Mouse (Mus musculus): ENCODE results near the gene Hhat.

Hhat gene

GRCm38 (mm10) chr1:192503651-192504050, 267.4 kb downstream of the Hhat start:
- no peak for DNase-seq (ENCODE audit: extremely low read depth, insufficient read length, low spot score)

DNA sequence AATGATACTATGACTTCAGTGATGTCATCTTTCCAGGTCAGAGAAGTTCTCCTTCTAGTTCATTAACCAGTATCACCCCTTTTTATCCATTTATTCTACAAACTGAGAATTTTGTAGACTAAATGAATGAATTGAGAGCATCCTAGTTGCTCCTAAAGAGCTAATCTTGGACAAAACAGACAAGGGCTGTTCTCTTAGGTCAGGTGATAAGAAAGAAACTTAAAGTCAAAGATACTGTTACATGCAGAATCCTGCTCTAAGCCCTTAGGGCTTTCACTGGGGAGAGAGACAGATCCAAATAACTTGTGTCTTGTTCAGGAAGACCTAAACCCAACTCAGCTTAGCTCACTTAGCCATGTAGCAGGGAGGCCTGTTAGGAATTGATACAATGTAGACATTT, 268.2 kb downstream of the Hhat start:
- no peak for DNase-seq (ENCODE audit: extremely low read depth, insufficient read length, low spot score)

DNA sequence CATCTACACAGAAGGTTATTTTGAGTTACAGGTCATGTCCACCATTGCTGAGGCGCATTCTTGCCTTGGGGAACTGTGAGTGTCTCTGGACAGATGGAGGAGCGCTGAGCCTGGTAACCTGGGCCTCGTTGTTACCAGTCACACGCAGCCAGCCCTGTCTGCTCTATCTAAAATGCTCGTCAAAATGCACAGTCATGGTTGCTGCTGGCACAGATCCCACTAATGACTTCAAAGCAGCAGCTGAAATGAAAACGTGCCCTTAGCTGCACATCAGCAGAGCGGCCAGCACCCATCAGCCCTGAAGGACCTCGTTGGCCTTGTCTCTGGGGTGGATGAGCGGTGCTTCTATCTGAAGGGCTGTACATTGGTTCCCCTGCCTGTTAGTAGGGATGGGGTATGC, 269.0 kb downstream of the Hhat start:
- DNase-seq (ENCODE audit: extremely low read depth, insufficient read length, low spot score) = no peak

DNA sequence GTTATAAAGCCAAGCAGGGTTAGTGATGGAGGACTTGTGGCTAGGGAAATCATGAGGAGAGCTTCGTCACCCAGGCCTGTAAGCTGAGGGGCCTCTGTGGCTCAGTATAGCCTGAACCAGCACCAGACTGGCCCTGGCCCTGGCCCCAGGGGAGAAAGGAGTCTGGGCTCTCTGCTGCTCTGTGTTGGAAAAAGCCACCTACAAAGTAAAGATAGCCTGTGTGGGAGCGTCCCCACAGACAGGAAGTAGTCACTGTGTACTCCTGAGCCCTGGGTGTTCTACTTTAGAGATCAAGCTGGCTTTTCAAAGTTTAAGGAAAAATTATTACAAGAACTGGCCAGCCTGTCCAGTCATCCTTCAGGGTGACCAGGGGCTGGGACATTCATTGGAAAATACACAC, 273.5 kb downstream of the Hhat start:
- DNase-seq (ENCODE audit: extremely low read depth, insufficient read length, low spot score) = no peak

DNA sequence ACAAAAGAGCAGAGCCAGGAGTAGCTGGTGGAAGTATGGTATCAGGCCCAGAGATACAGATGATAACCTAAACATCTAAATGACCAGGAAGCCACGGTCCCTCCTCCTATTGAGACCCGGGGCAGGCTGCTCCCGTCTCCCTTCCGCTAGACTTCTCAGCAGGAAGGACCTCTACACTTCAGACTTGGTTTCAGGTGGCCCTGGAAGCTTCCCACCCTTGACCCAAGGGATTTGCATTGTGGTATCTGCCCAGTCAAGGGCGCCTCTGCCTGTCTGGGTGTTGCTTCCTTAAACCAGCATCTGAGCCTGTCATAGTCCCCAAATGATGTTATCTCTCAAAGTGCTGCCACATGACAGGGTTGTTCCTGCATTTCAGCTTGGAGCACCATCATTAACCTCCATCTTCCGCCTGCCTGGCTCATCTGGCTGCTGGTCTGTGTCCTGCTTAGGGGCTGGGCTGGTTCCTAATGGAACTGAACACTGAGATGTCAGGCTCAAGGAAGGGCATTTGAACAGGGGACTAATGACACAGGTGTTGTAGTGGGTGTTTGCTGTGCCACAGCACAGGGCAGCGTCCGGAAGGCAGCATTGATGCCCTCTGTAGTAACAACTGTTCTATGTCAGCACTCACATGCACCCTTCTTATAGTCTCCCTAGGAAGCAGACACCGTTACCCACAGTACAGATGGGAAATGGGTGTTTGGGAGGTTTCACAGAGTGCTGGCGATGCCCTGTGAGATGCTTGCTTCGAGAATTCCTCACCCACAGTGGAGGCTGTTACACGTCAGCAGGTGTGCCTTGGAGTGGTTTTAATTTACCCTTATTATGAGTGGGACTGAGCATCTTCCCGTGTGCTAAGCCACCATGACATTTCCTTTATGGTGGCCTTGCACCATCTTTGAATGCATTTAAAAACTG, 280.9 kb downstream of the Hhat start:
- DNase-seq (ENCODE audit: extremely low read depth, insufficient read length, low spot score) = no peak

- no peak for DNase-seq (ENCODE audit: extremely low read depth, insufficient read length, low spot score)
Observed at GRCm38 (mm10) chr1:192487571-192487970, 283.5 kb downstream of the Hhat start.

GRCm38 (mm10) chr1:192485030-192485429, 286.0 kb downstream of the Hhat start:
- DNase-seq (ENCODE audit: extremely low read depth, insufficient read length, low spot score) = no peak

DNA sequence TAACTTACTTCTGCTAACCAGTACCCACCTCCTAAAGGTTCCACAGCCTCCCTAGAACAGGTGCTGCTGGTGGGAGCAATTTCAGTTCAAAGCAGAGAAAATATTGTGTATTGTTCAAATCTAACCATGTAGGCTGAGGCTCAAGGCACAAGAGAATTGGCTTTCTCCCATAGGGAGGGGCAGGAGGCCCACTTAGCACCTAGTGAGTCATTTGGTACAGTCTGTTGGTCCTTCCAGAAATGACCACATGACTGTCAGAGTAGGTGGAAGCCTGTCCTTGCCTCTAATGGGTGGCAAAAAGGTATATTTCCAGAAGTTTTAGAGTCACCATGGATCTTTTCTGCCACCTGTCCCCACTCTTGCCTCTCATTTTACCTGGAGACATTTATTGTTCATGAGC, 289.6 kb downstream of the Hhat start:
- DNase-seq (ENCODE audit: extremely low read depth, insufficient read length, low spot score) = no peak

- DNase-seq (ENCODE audit: extremely low read depth, insufficient read length, low spot score) = no peak
Observed at GRCm38 (mm10) chr1:192480072-192480784, 290.8 kb downstream of the Hhat start.

- DNase-seq (ENCODE audit: extremely low read depth, insufficient read length, low spot score) = no peak
Observed at GRCm38 (mm10) chr1:192478176-192478575, 292.8 kb downstream of the Hhat start.

DNA sequence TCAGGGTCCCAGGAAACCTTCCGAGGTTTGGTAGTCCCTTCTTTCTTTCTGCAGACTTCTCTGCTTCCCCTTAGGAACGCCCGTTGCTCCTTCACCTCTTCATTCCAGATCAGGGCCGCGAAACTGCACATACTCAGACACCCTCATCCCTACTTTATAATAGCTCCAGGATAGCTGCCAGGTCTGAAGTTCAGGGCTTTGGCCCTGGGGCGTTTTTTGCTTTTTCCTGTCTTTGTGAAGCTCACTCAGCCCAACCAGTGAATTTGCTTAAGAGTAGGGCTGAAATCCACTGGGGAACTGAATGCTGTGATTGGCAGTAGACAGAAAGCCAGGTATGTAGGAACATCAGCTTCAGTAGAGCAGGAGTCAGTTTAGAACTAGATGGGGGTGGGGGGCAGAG, 293.5 kb downstream of the Hhat start:
- DNase-seq (ENCODE audit: extremely low read depth, insufficient read length, low spot score) = no peak

- no peak for DNase-seq (ENCODE audit: extremely low read depth, insufficient read length, low spot score)
Observed at GRCm38 (mm10) chr1:192476704-192477103, 294.3 kb downstream of the Hhat start.

DNA sequence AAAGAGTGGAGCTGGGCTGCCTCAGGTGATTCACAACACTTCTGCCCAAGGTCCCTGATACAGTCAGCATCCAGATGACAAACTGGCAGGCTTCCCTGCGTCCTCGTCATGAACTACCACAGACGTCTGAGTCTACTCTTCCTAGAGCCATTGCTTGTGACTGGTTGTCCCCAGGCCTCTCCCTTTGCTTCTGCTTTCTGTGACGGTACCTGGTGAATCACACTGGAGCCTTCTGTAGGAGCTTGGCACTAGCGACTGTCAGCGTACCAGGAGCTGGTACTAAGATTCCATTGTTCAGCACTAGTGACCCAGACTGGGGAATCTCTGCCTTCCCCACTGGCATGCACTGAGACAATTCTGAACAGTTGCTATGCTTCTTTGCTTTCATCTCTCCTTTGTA, 297.9 kb downstream of the Hhat start:
- DNase-seq (ENCODE audit: extremely low read depth, insufficient read length, low spot score) = no peak

GRCm38 (mm10) chr1:192472366-192472765, 298.7 kb downstream of the Hhat start:
- DNase-seq (ENCODE audit: extremely low read depth, insufficient read length, low spot score) = no peak

DNA sequence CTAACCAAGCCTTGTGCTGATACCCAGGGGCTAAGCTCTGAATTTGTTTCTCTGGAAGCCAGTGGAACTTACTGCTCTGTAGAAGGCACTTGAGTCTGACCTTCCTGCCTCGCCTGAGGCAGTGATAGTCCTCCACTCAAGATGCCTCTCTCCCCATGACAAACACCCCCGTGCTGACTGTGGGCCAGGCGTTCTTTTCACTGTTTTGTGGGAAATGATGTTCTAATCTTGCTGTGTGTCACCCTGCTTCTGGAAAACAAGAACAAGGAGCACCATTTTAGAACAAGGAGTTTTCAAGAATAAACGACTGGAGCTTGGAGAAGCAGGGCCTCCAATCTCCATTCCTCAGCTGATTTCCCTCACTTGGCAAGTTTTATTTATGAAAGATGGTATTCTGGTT, 307.3 kb downstream of the Hhat start:
- no peak for DNase-seq (ENCODE audit: extremely low read depth, insufficient read length, low spot score)

- DNase-seq (ENCODE audit: extremely low read depth, insufficient read length, low spot score) = no peak
Observed at GRCm38 (mm10) chr1:192457526-192458206, 313.4 kb downstream of the Hhat start.

GRCm38 (mm10) chr1:192457037-192457436, 314.0 kb downstream of the Hhat start:
- DNase-seq (ENCODE audit: extremely low read depth, insufficient read length, low spot score) = no peak

DNA sequence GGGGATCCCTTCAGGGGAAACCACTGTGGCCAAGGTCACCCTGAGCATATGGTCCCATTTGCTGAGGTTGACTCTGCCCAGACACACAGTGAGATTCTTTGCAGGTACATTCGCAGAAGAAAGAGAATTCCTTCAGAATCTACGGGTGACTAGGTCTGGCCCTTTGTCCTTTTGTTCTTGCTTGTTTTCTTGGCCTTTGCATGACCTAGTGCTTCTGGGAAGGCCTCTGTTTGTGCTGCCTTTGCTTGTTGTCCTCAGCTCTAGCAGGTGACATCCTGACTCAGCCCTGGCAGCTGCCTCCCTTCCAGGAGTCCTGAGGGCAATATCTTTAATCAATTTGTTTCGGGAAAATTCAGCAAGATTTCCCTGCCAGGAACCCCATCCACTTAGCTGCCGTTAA, 316.0 kb downstream of the Hhat start:
- no peak for DNase-seq (ENCODE audit: extremely low read depth, insufficient read length, low spot score)

DNA sequence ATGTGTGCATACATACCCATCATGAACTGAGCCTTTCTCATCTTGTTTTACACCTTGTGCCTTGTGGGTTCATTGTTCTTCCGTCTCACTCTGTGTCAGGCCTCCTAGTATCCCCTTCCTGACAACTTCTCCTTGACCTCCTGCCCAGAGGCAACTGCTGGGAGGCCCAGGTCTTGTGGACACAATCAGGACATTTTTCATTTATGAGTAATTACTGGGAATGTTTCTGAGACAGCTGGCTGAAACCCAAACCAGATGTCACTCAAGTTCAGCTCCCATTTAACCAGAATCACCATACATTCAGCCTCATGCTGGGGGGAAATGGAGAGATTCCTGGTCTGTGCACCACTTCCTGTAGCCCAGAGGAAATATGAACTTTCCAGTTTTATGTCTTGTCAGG, 316.5 kb downstream of the Hhat start:
- peak; percentile 63 for DNase-seq (ENCODE audit: extremely low read depth, insufficient read length, low spot score)

- no peak for DNase-seq (ENCODE audit: extremely low read depth, insufficient read length, low spot score)
Observed at GRCm38 (mm10) chr1:192451722-192452121, 319.3 kb downstream of the Hhat start.

DNA sequence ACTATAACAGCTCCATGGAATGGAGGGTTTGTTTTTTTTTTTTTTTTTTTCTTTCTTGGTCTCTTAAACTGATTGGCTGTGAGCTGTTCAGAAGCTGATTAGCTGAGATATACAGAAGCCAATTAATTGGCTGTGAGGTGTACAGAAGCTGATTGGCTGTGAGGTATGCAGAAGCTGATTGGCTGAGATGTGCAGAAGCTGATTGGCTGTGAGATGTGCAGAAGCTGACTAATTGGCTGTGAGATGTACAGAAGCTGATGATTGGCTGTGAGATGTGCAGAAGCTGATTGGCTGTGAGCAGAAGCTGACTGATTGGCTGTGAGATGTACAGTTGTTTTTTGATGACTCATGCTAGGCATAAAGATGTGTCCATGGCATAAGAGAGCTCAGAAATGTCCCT, 320.6 kb downstream of the Hhat start:
- DNase-seq (ENCODE audit: extremely low read depth, insufficient read length, low spot score) = no peak

All from 3134 (cell line).